Mouse (Mus musculus): ENCODE data around the gene Gm5538.

The Gm5538 gene

GRCm38 (mm10) chr3:59729490-59729889, at the start of gene Gm5538:
TSS of gene Gm5538 (plus strand) at chr3:59729790.
- DNase-seq: no peak

GRCm38 (mm10) chr3:59697391-59697790, 32.2 kb upstream of the Gm5538 start:
- no peak for DNase-seq

- DNase-seq: no peak
Observed at GRCm38 (mm10) chr3:59702614-59703110, 26.9 kb upstream of the Gm5538 start.

- peak; percentile 25 to 48 for DNase-seq
Observed at GRCm38 (mm10) chr3:59739866-59740265, 10.3 kb downstream of the Gm5538 start.

- peak; percentile 65 for DNase-seq
Observed at GRCm38 (mm10) chr3:59744181-59744580, 14.6 kb downstream of the Gm5538 start.

Data from cerebellum, postnatal 14 days (tissue).